Mouse (Mus musculus) midbrain, embryonic 13.5 days (tissue): ENCODE data around the gene Ackr4. TPM values are rescaled to one million over a fixed set of nuclear protein-coding genes. Genes with fewer than 3 reads are reported as not detected.

Experiments
- ATAC-seq: fragments of 200-750 bp; cut with Nextera tagmentation; 2 replicates; pipeline ENCODE4 v1.8.0; 2017; ENCODE audit warnings: mild to moderate bottlenecking, moderate TSS enrichment, moderate library complexity
- H3K27ac ChIP-seq: fragments of 300-500 bp; sonication (generic); 2 replicates; pipeline ENCODE4 v1.5.1; 2015; ENCODE audit warnings: inconsistent platforms, mild to moderate bottlenecking, moderate library complexity
- H3K27me3 ChIP-seq: fragments of 300-500 bp; sonication (generic); 2 replicates; pipeline ENCODE4 v1.6.1; 2015; ENCODE audit warnings: mild to moderate bottlenecking, inconsistent platforms
- H3K36me3 ChIP-seq: fragments of 300-500 bp; sonication (generic); 2 replicates; pipeline ENCODE4 v1.6.1; 2015; ENCODE audit warnings: mild to moderate bottlenecking, inconsistent platforms
- H3K4me1 ChIP-seq: fragments of 300-500 bp; sonication (generic); replicated peaks from 2 replicates; pipeline ENCODE4 v1.6.1; 2015; ENCODE audit warnings: inconsistent platforms
- H3K4me2 ChIP-seq: fragments of 300-500 bp; sonication (generic); replicated peaks from 2 replicates; pipeline ENCODE4 v1.6.1; 2015; ENCODE audit warnings: moderate library complexity, mild to moderate bottlenecking, inconsistent platforms
- H3K4me3 ChIP-seq: fragments of 300-500 bp; sonication (generic); replicated peaks from 2 replicates; pipeline ENCODE4 v1.5.1; 2015; ENCODE audit warnings: mild to moderate bottlenecking, inconsistent platforms
- H3K9ac ChIP-seq: fragments of 300-500 bp; sonication (generic); replicated peaks from 2 replicates; pipeline ENCODE4 v1.6.1; 2015; ENCODE audit warnings: mild to moderate bottlenecking, inconsistent platforms
- H3K9me3 ChIP-seq: fragments of 300-500 bp; sonication (generic); 2 replicates; pipeline ENCODE4 v1.6.1; 2016; ENCODE audit warnings: mild to moderate bottlenecking, inconsistent platforms
- WGBS: fragments of 180-500 bp; shearing (Covaris S2); methylation state at CpG from one replicate; pipeline ENCODE4 v1.1.7; 2015; 5-methylcytosine and 5-hydroxymethylcytosine counted together
- polyA plus RNA-seq: library from polyadenylated mRNA; unstranded; fragments of >200 nt; fragmentation: Nextera tagmentation; extraction: Ambion mirVana; gene quantifications from 2 replicates; pipeline ENCODE4 v1.2.1, GENCODE M21; 2015

Gene Ackr4
- polyA plus RNA-seq, 1 experiment from 2014 or later = 0.47 TPM

DNA sequence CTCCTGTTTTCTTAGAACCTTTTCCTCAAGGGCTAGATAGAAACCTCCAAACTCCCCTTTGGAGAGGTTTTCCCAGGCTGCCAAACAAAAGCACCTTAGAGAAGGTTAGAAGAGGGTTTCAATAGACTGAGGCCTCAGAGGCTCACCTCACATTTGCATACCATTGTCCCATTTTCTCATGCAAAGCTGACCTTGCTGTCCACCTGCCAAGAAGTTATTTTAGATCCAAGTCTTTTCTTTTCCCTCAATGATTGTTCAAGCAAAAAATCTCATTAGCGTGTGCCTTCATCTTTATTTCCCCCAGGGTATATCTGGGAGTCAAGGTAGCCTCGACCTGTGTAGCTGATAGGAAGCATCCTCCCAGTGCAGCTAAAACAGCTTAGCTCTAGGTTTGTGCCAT lies 23.8 kb downstream of the Ackr4 start:
- ATAC-seq = no peak
- Histone ChIP-seq H3K4me3 (no peak overlapping the region), H3K9ac (no peak overlapping the region), H3K27me3 (no peaks in the 10 kb centered on the region), H3K4me1 (no peaks in the 10 kb centered on the region), H3K27ac (no peak overlapping the region), H3K9me3 (no peaks in the 10 kb centered on the region), H3K4me2 (no peak overlapping the region), H3K36me3 (no peaks in the 10 kb centered on the region)
- WGBS = 29% methylated on average over 2 of the region's 2 CpGs

DNA sequence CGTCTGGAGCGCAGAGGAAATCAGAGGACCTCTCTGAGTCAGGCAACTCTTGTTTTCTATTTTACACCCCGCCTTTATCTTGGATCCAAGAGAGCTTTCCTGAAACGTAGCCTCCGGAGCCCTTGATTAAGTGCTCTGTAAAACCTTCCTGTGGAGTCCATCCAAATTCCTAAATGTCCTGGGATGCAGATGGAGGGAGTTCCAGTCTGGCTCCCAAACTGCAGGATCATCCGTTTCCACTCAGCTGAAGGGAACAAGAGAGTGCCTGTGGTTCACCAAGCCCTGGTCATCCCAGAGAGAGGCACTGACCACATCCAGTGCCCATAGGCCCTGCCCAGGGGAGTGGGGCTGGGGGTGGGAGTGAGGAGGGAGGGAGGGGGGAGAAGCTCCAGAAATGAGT lies 24.4 kb downstream of the Ackr4 start:
- Histone ChIP-seq H3K9ac (no peak overlapping the region), H3K9me3 (no peaks in the 10 kb centered on the region), H3K4me2 (no peak overlapping the region), H3K4me3 (no peak overlapping the region), H3K4me1 (no peaks in the 10 kb centered on the region), H3K27me3 (no peaks in the 10 kb centered on the region), H3K27ac (no peak overlapping the region), H3K36me3 (no peaks in the 10 kb centered on the region)
- WGBS = 42% methylated on average over 6 of the region's 6 CpGs
- ATAC-seq = no peak

DNA sequence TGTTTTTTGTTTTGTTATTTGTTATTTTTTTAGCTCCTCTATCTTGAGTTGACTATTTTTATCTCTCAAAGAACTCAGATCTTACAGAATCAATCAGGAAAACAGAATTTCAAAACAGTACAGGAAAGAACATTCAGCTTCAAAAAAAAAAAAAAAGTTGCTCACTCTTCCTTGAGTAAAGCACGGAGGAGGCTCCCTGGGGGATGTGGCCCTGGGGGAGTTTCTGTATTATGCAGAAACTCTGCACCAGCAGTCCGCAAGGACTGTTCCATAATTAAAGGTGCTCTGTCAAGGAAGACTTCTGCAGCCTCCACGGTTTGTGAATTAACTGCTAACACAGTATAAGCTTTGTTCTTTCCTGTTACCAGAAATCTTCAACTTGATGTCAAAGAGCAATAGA lies 25.3 kb downstream of the Ackr4 start:
- Histone ChIP-seq H3K4me3 (no peak overlapping the region), H3K27ac (no peak overlapping the region), H3K27me3 (no peaks in the 10 kb centered on the region), H3K9ac (no peak overlapping the region), H3K36me3 (no peaks in the 10 kb centered on the region), H3K4me1 (no peaks in the 10 kb centered on the region), H3K9me3 (no peaks in the 10 kb centered on the region), H3K4me2 (no peak overlapping the region)
- ATAC-seq = no peak
- 34% methylated on average over 3 of the region's 3 CpGs for WGBS

DNA sequence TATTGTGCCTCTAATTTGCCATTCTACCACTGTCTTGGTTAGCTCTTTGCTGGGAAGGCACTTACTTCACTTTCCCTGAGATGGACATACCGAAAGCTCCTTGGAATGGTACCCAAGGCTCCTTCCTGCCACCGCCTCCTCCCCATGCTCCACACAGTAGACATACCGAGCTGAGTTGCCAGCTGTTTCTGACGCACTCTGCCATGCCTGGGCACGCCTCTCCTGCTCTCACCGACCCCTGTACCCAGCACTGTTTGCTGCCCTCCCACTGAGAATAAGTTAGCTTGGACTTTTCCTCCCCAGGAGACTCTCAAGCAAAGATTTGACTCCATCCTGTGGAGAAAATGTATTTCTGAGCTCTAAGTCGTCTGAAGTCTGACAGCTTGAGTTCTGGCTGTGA lies 25.9 kb downstream of the Ackr4 start:
- 63% methylated on average over 7 of the region's 7 CpGs for WGBS
- Histone ChIP-seq H3K4me1 (no peaks in the 10 kb centered on the region), H3K27ac (no peak overlapping the region), H3K9ac (no peak overlapping the region), H3K9me3 (no peaks in the 10 kb centered on the region), H3K4me3 (no peak overlapping the region), H3K36me3 (no peaks in the 10 kb centered on the region), H3K4me2 (no peak overlapping the region), H3K27me3 (no peaks in the 10 kb centered on the region)
- ATAC-seq = no peak

DNA sequence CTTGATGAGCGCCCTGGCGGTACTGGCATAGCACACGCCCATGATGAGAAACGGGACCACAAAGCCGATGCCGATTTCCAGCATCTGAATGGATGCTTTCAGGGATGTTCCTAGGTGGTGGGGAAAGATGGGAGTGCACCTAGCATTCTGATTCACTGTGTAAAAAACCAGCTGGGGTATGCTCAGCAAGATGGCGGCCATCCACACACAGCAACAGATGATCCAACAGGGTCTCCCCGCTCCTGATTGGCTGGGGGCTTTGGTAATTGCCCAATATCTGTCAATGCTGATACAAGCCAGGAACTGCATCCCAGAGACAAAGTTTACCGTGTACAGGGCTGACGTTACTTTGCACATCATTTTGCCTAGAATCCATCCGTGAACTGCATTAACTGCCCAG lies 27.7 kb downstream of the Ackr4 start:
- Histone ChIP-seq H3K9me3 (no peaks in the 10 kb centered on the region), H3K9ac (no peak overlapping the region), H3K27me3 (no peaks in the 10 kb centered on the region), H3K4me3 (no peak overlapping the region), H3K27ac (no peak overlapping the region), H3K4me2 (no peak overlapping the region), H3K4me1 (no peaks in the 10 kb centered on the region), H3K36me3 (0 out of 2 replicates have a peak, but pooled peaks cover 4% of the 10 kb centered on the region)
- no peak for ATAC-seq
- 89% methylated on average over 11 of the region's 11 CpGs for WGBS

DNA sequence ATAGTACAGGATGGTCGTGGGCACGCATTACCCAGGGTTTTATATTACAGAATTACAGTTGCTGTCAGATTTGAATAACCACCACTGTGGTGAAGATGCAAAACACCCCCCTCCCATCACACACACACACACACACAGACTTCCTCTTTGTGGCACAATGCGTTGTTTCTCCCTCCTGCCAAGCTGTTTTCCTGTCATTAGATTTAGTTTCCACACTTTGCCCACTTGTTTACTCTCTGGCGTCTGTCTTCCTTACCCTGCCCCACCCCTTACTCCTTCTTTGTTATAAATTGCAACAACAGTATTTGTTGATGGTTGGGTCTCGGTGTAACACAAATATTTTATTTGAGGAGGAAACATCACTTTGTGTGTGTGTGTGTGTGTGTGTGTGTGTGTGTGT lies 28.5 kb downstream of the Ackr4 start:
- no peaks in the 10 kb centered on the region for H3K27me3 ChIP-seq
- no peak overlapping the region for H3K4me2 ChIP-seq
- no peak overlapping the region for H3K27ac ChIP-seq
- 84% methylated on average over 5 of the region's 5 CpGs for WGBS
- no peak overlapping the region for H3K4me3 ChIP-seq
- H3K4me1 ChIP-seq = no peaks in the 10 kb centered on the region
- ATAC-seq = no peak
- H3K36me3 ChIP-seq = 0 out of 2 replicates have a peak, but pooled peaks cover 4% of the 10 kb centered on the region
- no peak overlapping the region for H3K9ac ChIP-seq
- no peaks in the 10 kb centered on the region for H3K9me3 ChIP-seq

DNA sequence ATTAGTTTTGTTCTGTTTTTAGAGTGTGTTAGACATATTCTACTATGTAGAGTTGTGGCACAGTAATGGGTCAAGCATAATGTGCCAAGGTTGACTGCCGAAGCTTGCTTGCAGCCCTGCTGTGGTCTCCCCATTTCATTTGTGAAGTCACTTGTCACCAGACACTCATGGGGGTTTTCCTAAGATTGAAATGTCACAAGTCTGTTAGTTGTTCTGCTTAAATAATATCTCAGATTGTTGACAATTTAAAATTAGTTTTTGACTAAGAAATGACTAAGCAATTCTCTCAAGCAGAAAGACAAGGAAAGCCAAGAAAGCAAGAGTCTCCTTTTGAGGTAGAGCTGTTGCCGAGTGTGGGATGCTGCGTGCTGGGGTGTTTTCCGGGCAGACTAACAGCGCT lies 33.8 kb downstream of the Ackr4 start:
- ATAC-seq = no peak
- no peaks in the 10 kb centered on the region for H3K27me3 ChIP-seq
- no peaks in the 10 kb centered on the region for H3K4me1 ChIP-seq
- no peak overlapping the region for H3K9ac ChIP-seq
- WGBS = 95% methylated on average over 5 of the region's 5 CpGs
- H3K4me2 ChIP-seq = no peak overlapping the region
- no peaks in the 10 kb centered on the region for H3K9me3 ChIP-seq
- H3K36me3 ChIP-seq = 0 out of 2 replicates have a peak, but pooled peaks cover 7% of the 10 kb centered on the region
- H3K27ac ChIP-seq = no peak overlapping the region
- H3K4me3 ChIP-seq = no peak overlapping the region

DNA sequence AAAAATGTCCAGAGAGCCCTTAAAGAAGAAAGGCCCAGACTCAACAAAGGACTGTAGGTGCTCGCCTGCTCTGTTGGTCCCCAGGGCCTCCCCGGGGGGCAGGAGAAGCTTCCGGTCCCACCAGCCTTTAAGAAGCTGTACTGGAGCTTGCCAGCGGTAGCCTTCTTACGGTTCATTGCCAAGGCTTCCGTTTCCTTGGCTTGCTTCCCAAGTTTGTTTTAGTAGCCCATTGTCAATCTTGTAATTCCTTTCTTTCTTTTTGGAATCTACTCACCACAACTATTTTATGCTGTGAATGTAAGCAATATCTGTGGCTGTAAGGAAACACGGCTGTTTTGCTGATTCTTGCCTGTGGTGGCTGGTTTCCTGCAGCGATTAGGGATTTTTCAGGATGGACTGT lies 38.2 kb downstream of the Ackr4 start:
- no peak for ATAC-seq
- no peaks in the 10 kb centered on the region for H3K9me3 ChIP-seq
- no peaks in the 10 kb centered on the region for H3K27me3 ChIP-seq
- no peaks in the 10 kb centered on the region for H3K4me1 ChIP-seq
- WGBS = 60% methylated on average over 8 of the region's 8 CpGs
- no peak overlapping the region for H3K9ac ChIP-seq
- H3K4me3 ChIP-seq = no peak overlapping the region
- H3K27ac ChIP-seq = no peak overlapping the region
- no peak overlapping the region for H3K4me2 ChIP-seq
- H3K36me3 ChIP-seq = peaks cover 14% of the 10 kb centered on the region; the same call in 1 of the 2 replicates

DNA sequence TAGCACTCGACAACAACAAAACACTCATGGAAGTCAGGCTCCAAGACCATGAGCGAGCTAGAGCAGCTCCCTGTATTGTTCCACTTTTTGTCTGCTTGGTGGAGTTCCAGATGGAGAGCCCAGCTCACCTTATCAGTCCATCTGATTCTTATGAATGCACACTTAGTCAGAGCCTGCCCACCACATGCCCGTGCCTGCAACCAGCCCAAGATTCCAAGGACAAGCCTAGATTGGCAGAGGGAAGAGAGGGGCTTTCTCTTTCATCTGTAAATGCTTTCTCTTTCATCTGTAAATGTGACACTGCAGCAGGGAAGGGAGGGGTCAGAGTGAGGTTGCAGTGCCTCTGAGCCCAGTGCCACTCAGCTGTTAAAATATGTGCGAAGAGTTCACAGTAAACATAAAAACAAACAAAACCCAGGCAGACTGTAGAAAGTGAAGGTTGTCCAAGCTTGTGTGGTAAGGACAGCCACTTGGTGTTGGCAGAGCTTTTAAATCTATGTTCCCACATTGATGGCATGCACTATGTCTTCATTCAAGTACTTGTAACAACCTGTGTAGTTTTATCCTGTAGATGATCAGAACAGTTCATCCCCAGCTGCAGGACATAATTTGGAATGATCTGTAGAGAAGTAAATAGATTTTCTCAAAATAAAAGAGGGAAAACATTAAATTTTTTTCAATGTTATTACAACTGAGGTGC lies 40.9 kb downstream of the Ackr4 start:
- 71% methylated on average over 4 of the region's 4 CpGs for WGBS
- no peak for ATAC-seq
- Histone ChIP-seq H3K36me3 (peaks cover 12% of the 10 kb centered on the region; the same call in 1 of the 2 replicates), H3K9me3 (no peaks in the 10 kb centered on the region), H3K4me2 (no peak overlapping the region), H3K27me3 (no peaks in the 10 kb centered on the region), H3K4me3 (no peak overlapping the region), H3K9ac (no peak overlapping the region), H3K27ac (no peak overlapping the region), H3K4me1 (no peaks in the 10 kb centered on the region)

DNA sequence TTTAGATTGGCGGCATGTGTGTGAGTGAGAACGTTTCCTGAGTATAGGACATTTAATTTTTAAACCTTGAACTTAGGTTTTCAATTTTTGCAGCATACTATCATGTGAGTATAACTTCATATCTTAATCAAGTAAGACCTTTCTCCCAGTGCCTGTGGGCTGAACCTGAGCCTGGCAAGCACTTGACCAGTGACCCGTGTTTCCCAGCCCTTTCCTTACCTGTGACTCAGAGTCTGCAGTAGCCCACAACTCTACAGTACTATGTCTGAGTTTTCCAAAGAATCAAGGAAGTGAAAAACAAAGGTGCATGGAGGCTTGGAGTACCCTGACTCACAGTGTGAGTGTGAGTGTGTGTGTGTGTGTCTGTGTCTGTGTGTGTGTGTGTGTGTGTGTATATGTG lies 46.7 kb downstream of the Ackr4 start:
- Histone ChIP-seq H3K9me3 (no peaks in the 10 kb centered on the region), H3K27ac (no peak overlapping the region), H3K36me3 (peaks cover 12% of the 10 kb centered on the region; the same call in 1 of the 2 replicates), H3K4me3 (no peak overlapping the region), H3K4me1 (no peaks in the 10 kb centered on the region), H3K4me2 (no peak overlapping the region), H3K9ac (no peak overlapping the region), H3K27me3 (no peaks in the 10 kb centered on the region)
- no peak for ATAC-seq
- 79% methylated on average over 3 of the region's 3 CpGs for WGBS

DNA sequence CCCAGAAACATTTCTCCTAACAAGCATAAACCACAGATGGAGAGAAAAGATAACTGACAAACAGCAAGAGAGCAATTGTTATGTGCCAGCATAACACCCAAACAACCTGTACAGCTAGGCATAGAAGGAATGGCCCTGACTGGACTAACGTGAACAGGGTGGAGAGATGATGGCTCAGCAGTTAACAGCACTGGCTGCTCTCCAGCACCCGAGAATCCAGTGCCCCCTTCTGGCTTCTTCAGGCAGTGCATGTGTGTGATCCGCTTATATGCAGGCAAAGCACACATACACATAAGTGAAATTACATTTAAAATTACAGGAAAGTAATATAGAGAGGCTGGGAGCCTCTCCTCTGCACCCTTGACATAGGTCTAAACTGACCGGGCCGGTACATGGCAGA lies 47.4 kb downstream of the Ackr4 start:
- H3K9ac ChIP-seq = no peak overlapping the region
- peaks cover 8% of the 10 kb centered on the region; the same call in 1 of the 2 replicates for H3K36me3 ChIP-seq
- no peak overlapping the region for H3K4me2 ChIP-seq
- H3K4me1 ChIP-seq = no peaks in the 10 kb centered on the region
- no peaks in the 10 kb centered on the region for H3K9me3 ChIP-seq
- H3K4me3 ChIP-seq = no peak overlapping the region
- ATAC-seq = no peak
- no peaks in the 10 kb centered on the region for H3K27me3 ChIP-seq
- no peak overlapping the region for H3K27ac ChIP-seq
- 49% methylated on average over 5 of the region's 5 CpGs for WGBS

DNA sequence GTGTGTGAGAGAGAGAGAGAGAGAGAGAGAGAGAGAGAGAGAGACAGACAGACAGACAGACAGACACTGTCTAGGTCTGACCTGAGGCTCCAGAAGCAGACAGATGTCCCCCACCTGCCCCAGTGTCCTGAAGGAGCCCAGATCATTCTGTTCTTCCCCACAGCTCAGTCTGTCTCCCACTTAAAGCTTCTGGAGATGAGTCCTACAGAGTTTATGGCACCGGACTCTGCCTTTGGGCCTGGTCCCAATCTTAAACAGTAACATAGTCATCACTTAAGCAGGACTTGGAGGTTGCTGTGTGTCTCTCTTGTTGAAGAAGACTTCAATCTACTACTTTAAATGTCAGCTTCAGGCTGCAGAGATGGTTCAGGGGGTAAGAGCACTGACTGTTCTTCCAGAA lies 48.0 kb downstream of the Ackr4 start:
- H3K4me2 ChIP-seq = no peak overlapping the region
- H3K4me3 ChIP-seq = no peak overlapping the region
- ATAC-seq = no peak
- peaks cover 3% of the 10 kb centered on the region; the same call in 1 of the 2 replicates for H3K36me3 ChIP-seq
- H3K27me3 ChIP-seq = no peaks in the 10 kb centered on the region
- H3K9ac ChIP-seq = no peak overlapping the region
- no peaks in the 10 kb centered on the region for H3K4me1 ChIP-seq
- no peak overlapping the region for H3K27ac ChIP-seq
- no peaks in the 10 kb centered on the region for H3K9me3 ChIP-seq
- WGBS = 100% methylated on average over 1 of the region's 1 CpGs

DNA sequence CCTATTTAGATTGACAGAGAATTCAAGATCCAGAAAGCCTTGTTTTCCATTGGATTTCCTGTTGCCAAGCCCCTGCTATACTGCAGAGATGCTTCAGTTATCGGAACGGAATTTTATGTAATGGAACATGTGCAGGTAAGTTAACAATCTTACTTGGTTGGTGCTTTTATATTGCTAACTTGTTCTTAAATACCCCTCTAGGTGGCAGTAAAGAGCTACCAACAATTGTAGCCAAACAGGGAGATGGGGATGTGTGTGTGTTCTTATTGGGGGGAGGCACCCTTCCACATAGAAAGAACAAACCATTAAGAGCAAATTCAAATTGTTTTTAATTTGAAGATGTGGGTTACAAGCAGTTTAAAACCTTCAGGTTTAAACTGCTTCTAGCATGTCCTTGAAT lies 50.9 kb downstream of the Ackr4 start:
- H3K4me2 ChIP-seq = no peak overlapping the region
- no peaks in the 10 kb centered on the region for H3K9me3 ChIP-seq
- H3K9ac ChIP-seq = no peak overlapping the region
- no peak for ATAC-seq
- H3K4me1 ChIP-seq = no peaks in the 10 kb centered on the region
- no peak overlapping the region for H3K4me3 ChIP-seq
- H3K27ac ChIP-seq = no peak overlapping the region
- 60% methylated on average over 2 of the region's 2 CpGs for WGBS
- no peaks in the 10 kb centered on the region for H3K27me3 ChIP-seq
- no peaks in the 10 kb centered on the region for H3K36me3 ChIP-seq
